Mouse (Mus musculus): ENCODE results near the gene Mrpl34.

GRCm38 (mm10) chr8:71513018-71513754 is 48.4 kb downstream of the Mrpl34 start:
- TF ChIP-seq ETS1 (IDR thresholded peaks at IDR 0.05; ENCODE audit: low read depth, low read length) (no peak), SIN3A (IDR thresholded peaks at IDR 0.05; ENCODE audit: low read length) (no peak), HCFC1 (IDR thresholded peaks at IDR 0.05; ENCODE audit: low read depth, low read length) (no peak), UBTF (IDR thresholded peaks at IDR 0.05; ENCODE audit: borderline replicate concordance, insufficient read depth, low read depth, low read length) (no peak), POLR2A (IDR thresholded peaks at IDR 0.05; ENCODE audit: control insufficient read depth in 1 of 2, insufficient read depth in 1 of 2, low read depth in 1 of 2, low read length in 2 of 2, poor library complexity in 1 of 2) (no peak), ZC3H11A (IDR thresholded peaks at IDR 0.05; ENCODE audit: low read depth, low read length) (no peak), JUND (IDR thresholded peaks at IDR 0.05; ENCODE audit: low read depth, low read length) (no peak), RCOR1 (IDR thresholded peaks at IDR 0.05; ENCODE audit: low read depth, low read length) (no peak), E2F4 (IDR thresholded peaks at IDR 0.05; ENCODE audit: borderline replicate concordance, low read depth, low read length) (no peak), CTCF (IDR thresholded peaks at IDR 0.05 in 2 of 3, conservative IDR thresholded peaks at IDR 0.05 in 1 of 3; ENCODE audit: control insufficient read depth in 1 of 3, insufficient read depth in 1 of 3, low read depth in 2 of 3, low read length in 3 of 3, poor library complexity in 1 of 3, severe bottlenecking in 1 of 3) (peak in 2 of 3 experiments; percentile 27 to 30; a peak in 3 of 6 replicates), GATA1 (IDR thresholded peaks at IDR 0.05; ENCODE audit: low read depth, low read length) (no peak), ZMIZ1 (IDR thresholded peaks at IDR 0.05; ENCODE audit: low read depth, low read length) (no peak), BHLHE40 (IDR thresholded peaks at IDR 0.05; ENCODE audit: borderline replicate concordance, low read depth, low read length) (no peak)
